Mouse (Mus musculus): ENCODE data around the gene Chn2. TPM values are rescaled to one million over a fixed set of nuclear protein-coding genes. Genes with fewer than 3 reads are reported as not detected.

Chn2 gene
- total RNA-seq, 2 experiments from 2014 or later, result 5.4 to 6.2 TPM

GRCm38 (mm10) chr6:54043536-54043935 is 4.2 kb downstream of the Chn2 start:
- DNase-seq, result no peak

- DNase-seq, result no peak
These were observed 6.7 kb downstream of the Chn2 start for GRCm38 (mm10) chr6:54045748-54046721.

GRCm38 (mm10) chr6:54046884-54047747 is 7.8 kb downstream of the Chn2 start:
- no peak for DNase-seq

- DNase-seq, result no peak
These were observed 9.4 kb downstream of the Chn2 start for GRCm38 (mm10) chr6:54048768-54049167.

GRCm38 (mm10) chr6:54051173-54051572 is 11.8 kb downstream of the Chn2 start:
- no peak for DNase-seq

- no peak for DNase-seq
These were observed 12.8 kb downstream of the Chn2 start for GRCm38 (mm10) chr6:54052124-54052523.

GRCm38 (mm10) chr6:54052666-54053065 is 13.3 kb downstream of the Chn2 start:
- no peak for DNase-seq

- no peak for DNase-seq
These were observed 14.0 kb downstream of the Chn2 start for GRCm38 (mm10) chr6:54053316-54053715.

- no peak for DNase-seq
These were observed 16.0 kb downstream of the Chn2 start for GRCm38 (mm10) chr6:54055387-54055786.

- DNase-seq, result no peak
These were observed 17.5 kb downstream of the Chn2 start for GRCm38 (mm10) chr6:54056548-54057532.

- no peak for DNase-seq
These were observed 18.3 kb downstream of the Chn2 start for GRCm38 (mm10) chr6:54057661-54058060.

- DNase-seq, result no peak
These were observed 19.5 kb downstream of the Chn2 start for GRCm38 (mm10) chr6:54058837-54059236.

GRCm38 (mm10) chr6:54060258-54060657 is 20.9 kb downstream of the Chn2 start:
- no peak for DNase-seq

- no peak for DNase-seq
These were observed 22.0 kb downstream of the Chn2 start for GRCm38 (mm10) chr6:54061375-54061774.

GRCm38 (mm10) chr6:54063878-54064277 is 24.5 kb downstream of the Chn2 start:
- no peak for DNase-seq

GRCm38 (mm10) chr6:54067380-54067779 is 28.0 kb downstream of the Chn2 start:
- no peak for DNase-seq

GRCm38 (mm10) chr6:54068882-54069281 is 29.5 kb downstream of the Chn2 start:
- DNase-seq, result no peak

GRCm38 (mm10) chr6:54070736-54071135 is 31.4 kb downstream of the Chn2 start:
- DNase-seq, result peak; percentile 62

- no peak for DNase-seq
These were observed 32.1 kb downstream of the Chn2 start for GRCm38 (mm10) chr6:54071478-54071877.

- DNase-seq, result no peak
These were observed 35.1 kb downstream of the Chn2 start for GRCm38 (mm10) chr6:54074454-54074853.

GRCm38 (mm10) chr6:54075419-54075818 is 36.1 kb downstream of the Chn2 start:
- DNase-seq, result no peak

- no peak for DNase-seq
These were observed 37.3 kb downstream of the Chn2 start for GRCm38 (mm10) chr6:54076625-54077024.

Data from heart, postnatal 4 days (tissue).